Mouse (Mus musculus) lung, postnatal 0 days (tissue): ENCODE measurements at regions not wholly inside any gene's neighbourhood (a gene's known extent, or its start where the extent isn't known, plus 50 kb on each side); places are given as distances from the start of the nearest gene placed in this dataset.
A peak's percentile ranks its signal among the peaks of the same experiment; 100 is the strongest.

Experiments used
- CTCF ChIP-seq: IDR thresholded peaks from 2 replicates; pipeline ENCODE4 v1.5.1; 2016; ENCODE audit warnings: antibody characterized with exemption, mild to moderate bottlenecking
- EP300 ChIP-seq: IDR thresholded peaks from 2 replicates; pipeline ENCODE4 v1.6.1; 2016; ENCODE audit warnings: antibody characterized with exemption, mild to moderate bottlenecking, control low read depth

DNA sequence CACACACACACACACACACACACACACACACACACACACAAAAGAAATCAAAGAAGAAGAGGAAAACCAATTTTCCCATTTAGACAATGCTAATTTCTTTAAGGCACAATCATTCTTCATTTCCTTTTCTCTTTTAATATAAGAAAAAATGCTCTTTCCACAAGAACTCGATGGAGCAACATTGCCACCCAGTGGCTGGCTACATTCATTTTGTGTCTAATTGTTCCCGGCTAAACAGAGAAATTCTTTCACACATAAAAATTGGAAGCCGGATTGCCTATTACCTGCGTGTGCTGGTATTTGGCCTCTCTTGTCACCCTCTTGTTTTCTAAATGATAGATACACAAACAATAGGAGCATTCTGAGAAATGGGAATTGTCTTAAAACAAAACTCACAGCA lies 545.7 kb downstream of the Mat2b start:
- peak; percentile 64 for TF ChIP-seq CTCF
- no peak for TF ChIP-seq EP300
